Mouse (Mus musculus): ENCODE data around the gene Nrn1l. TPM values are rescaled to one million over a fixed set of nuclear protein-coding genes. Genes with fewer than 3 reads are reported as not detected.

The Nrn1l gene
- total RNA-seq, 2 experiments from 2014 or later = 0.61 to 0.65 TPM

DNA sequence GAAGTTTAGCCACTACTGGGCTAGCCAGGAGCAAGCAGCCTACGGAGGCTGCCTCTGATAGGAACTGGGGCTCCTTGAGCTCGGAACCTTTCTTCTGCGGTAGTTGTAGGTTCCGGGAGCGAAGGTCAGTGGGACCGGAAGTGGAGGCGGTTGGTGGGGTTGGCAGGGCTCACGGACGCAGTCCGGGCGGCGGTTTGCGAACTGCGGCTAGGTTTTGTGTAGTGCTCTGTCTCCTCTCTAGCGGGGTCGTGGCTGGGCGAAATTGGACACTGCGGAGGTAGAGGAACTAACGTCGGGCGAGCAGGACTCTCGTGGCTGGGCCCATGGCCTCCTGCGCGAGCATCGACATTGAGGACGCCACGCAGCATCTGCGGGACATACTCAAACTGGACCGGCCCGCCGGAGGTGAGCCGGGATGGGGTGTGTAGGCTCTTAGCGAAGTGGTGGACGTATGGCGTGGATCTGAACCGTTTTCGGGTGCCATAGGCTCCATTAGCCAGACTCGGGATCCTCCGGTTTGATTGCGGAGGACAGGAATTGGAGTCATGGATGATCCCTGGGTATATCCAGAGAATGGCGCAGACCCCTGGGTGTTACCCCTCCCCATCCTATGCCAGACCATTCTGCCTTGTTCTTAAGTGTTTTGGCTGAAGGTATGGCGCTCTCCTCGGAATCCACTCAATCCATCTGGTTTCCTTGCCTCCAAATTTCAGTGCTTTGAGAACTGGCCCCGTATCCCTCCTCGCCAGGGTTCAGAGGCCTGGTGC is 12.4 kb upstream of the Nrn1l start, which contains the start of gene Edc4:
Edc4 (plus strand) TSS at position 128 of the 767 bp plus-strand sequence.
- intact Hi-C loops (cut with DNase I) = no loop called here
- peak; percentile 73 for DNase-seq (ENCODE audit: low spot score)

DNA sequence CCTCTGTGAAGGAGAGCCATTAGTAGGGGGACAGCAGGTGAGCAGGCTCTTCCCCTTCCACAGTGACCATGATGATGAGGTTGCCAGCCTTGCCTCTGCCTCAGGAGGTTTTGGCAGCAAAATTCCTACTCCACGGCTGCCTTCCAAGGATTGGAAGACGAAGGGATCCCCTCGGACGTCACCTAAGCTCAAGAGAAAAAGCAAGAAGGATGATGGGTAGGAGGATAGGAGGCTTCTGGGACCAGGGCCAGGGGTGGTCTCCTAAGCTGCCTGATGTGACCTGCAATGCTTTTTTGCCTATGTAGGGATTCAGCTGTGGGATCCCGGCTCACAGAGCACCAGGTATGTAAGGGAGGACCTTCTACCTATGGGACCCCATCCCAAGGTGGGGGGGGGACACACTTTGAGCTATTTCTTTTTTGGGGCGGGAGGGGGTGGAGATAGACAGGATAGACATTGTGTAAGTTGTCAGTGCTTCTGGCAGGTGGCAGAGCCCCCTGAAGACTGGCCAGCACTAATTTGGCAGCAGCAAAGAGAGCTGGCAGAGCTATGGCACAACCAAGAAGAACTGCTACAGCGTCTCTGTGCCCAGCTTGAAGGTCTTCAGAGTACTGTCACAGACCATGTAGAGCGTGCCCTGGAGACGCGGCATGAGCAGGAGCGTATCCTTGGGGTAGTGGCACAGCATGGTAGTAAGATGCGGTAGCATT is 3.5 kb upstream of the Nrn1l start:
- no peak for DNase-seq (ENCODE audit: low spot score)
- intact Hi-C loops (cut with DNase I) = no loop called here

DNA sequence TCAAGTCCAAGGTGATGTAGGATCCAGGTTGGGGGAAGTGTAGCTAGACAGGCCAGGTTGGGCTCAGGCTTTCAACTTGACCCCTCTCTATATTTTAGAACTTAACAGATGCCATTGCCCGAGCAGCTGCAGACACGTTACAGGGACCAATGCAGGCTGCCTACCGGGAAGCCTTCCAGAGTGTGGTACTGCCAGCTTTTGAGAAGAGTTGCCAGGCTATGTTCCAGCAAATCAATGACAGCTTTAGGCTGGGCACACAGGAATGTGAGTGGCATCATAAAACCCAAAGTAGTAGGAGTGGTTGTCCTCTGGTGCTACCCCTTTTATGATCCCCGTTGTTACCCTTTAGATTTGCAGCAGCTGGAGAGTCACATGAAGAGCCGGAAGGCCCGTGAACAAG is 2.5 kb upstream of the Nrn1l start:
- DNase-seq (ENCODE audit: low spot score) = no peak
- intact Hi-C loops (cut with DNase I) = no loop called here

DNA sequence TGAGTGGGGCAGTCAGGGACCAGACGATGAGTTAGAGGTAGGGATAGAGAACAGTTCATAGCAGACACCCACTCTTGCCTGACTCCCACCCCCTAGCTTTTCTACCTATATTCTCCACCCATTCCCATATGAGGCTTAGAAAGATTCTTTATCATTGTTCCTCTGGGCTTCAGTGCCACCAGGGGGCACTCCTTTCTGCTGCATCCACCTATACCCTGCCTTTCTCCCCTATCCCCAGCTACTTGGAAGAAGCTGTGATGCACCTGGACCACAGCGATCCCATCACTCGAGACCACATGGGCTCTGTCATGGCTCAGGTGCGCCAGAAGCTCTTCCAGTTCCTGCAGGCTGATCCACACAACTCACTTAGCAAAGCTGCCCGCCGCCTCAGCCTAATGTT is 935 bp upstream of the Nrn1l start:
- intact Hi-C loops (cut with DNase I) = no loop called here
- no peak for DNase-seq (ENCODE audit: low spot score)

DNA sequence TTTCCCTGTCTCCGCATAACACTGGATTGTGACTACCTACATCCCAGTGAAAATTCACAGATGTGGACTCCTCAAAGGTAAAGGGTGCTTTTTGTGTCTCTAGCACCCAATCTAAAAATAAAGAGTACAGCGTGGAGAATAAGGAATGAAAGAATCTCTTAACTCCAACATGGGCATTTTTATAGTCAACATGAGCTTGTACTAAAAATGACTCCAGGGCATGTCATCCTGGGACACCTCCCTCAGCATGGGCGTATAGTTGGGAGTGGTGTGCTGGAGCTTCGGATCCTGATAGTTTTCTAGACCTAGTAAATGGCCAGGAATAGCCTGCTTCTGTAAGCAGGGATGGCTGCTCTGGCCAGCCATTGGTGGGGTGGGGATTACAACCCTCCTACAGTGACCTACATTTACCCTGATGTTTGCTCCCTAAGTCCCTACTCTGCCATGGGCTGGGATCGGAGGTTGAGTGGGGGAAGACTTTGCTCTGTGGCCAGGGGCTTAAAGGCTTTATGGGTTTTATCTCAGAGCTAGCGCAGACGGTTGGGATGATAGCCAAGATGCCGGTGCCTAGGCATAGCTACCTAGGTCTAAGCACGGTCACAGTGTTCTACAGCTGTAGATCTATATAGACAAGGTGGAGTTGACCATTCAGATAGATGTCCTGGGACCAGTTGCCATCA is 4.6 kb downstream of the Nrn1l start:
- intact Hi-C loops (cut with DNase I) = loop anchor here (5.0 kb wide), 1 partner anchor 36 kb away; the partner anchor contains the start of gene Nutf2
- no peak for DNase-seq (ENCODE audit: low spot score)

DNA sequence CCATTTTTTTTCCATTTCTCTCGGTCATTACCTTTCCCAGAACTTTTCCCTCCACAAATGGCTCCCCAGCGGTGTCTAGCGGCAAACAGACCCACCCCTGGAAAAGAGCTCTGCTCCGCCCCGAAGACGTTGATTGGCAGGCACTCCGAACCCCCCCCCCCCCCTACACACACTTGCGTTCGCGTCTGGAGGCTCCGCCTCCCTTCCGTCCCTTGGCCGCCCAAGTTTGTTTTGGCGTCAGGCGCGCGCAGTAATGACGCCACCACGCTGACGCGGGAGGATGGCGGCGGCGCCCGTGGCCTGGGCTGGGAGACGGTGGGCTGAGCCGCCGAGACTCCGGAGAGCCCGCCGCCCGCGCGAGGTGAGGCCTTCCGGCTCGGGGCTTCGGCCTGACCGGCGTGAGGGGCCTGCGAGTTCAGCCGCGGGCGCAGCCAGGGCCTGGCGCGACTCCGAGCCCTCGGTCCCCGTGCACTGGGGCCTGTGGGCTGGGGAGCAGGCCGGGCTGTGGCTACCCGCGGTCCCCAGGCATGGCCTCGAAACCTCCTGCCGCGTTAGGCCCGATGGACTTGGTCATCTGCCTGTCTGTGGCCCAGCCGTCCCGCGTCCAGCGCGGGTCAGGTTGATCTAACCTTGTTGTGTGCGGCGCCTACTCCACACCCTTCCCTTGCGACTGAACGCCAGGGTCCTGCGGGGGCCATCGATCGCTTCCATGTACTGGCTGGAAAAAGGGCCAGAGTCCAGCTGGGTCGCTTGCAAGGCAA is 7.0 kb downstream of the Nrn1l start, which contains the start of gene Pskh1:
Pskh1 (plus strand) TSS at position 262 of the 761 bp plus-strand sequence.
- DNase-seq (ENCODE audit: low spot score) = peak; percentile 83
- intact Hi-C loops (cut with DNase I) = no loop called here

DNA sequence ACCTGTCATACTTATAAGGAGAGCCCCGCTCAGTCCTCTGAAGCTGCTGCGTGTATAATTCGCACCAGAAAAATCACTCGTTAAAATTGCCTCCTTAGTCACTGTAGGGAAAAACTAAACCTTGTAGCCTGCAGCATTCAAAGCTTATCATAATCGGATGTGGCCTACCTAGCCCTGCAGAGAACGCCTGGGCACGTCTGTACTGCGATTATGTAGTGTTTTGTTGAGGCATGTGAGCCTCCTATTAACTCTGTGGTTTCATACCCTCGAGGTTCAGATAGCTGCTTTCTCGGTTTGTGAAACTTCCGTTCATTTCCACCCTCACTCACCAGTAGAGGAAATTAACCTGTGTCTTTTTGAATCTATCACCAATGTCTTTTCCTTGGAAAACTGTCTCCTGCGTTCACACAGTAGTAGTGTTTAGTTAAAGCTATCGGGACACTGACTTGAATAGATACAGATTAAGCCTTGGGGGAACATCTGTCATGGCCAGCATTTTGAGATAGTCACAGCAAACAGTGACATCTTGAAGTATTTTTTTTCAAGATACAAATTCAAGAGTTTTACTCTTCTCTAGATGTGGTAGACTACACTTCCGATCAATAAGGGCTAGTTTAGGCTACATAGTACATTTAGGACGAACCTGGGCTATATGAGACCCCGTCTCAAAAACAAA is 7.7 kb downstream of the Nrn1l start:
- no peak for DNase-seq (ENCODE audit: low spot score)
- intact Hi-C loops (cut with DNase I) = no loop called here

DNA sequence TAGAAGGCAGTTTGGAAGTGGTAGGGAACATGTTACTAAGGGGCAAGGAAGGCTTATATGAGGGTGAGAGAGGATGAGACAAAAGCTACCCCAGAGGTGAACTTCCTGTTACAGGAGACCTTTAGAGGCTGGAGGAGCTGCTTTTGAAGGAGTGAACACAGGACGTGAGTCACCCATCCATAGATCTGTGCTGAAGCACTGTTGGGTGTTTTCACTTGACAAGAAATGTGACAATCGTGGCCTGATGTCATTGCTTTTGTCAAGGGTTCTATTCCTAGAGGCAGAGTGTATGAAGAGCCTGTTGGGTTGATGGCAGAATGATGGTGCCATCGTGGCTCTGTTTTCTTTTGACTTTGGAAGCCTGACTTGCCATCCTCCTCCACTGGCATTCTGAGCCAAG is 26.0 kb downstream of the Nrn1l start:
- intact Hi-C loops (cut with DNase I) = no loop called here
- DNase-seq (ENCODE audit: low spot score) = no peak

DNA sequence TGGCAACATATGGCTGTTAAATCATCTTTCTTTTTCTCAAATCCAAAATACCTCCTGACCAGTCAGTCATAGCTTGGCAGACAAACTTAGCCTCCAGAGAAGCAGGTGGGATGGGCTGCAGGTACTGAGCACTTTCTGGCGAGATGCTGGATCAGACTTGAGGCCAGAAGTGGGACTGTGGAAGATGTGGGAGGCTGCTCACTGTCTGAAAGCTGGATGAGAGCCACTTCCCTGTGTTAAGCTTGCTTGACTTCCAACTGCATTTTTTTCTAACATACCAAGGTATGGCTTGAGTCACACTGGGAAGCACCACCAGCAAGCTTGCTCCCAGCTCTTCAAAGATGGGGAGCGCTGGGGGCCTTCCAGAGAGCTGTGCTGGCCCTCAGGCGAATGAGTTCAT is 31.8 kb downstream of the Nrn1l start:
- intact Hi-C loops (cut with DNase I) = no loop called here
- DNase-seq (ENCODE audit: low spot score) = no peak

DNA sequence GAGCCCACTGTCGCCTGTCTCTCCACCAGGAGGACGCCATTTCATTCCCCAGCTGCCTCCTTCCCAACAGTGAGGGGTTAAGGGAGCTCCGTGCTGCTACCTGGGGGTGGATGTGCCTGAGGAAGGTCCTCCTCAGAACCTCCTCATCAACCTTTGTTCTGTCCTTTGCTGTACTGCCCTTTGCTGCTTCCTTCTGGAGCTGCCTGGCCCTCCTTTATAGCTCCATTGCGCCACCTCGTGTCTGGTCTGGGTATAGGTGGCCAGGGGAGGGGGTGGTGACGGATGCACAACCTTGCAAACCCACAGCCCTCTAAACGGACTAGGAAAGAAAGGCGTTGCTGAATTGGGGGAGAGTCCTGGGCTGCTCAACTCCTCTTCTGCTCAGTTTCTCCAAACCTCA is 37.2 kb downstream of the Nrn1l start:
- intact Hi-C loops (cut with DNase I) = loop anchor here (1.0 to 5.0 kb wide), 4 partner anchors 78 to 308 kb away; partner anchors contain the start of gene Cenpt
- peak; percentile 52 for DNase-seq (ENCODE audit: low spot score)

DNA sequence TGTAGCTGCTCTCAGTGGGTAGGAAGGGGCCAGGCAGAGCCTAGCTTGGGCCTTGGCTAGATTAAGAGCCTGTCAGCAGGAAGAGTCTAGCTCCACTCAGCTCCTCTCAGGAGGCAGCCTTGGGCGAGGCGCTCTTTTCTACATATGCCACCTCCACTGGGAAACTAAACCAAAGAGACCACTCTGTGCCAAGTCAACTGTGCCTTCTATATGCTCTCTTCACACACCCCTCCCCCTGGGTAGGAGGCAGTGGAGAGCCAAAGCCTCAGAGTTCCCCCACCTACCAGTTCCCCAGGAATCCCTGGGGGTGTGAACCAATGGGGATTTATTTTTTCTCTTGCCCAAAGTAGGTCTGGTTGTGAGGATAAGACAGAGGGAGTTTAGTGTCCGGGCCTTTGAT is 37.9 kb downstream of the Nrn1l start:
- intact Hi-C loops (cut with DNase I) = loop anchor here (5.0 kb wide), 2 partner anchors 79 to 309 kb away; partner anchors contain the start of gene Cenpt
- no peak for DNase-seq (ENCODE audit: low spot score)

DNA sequence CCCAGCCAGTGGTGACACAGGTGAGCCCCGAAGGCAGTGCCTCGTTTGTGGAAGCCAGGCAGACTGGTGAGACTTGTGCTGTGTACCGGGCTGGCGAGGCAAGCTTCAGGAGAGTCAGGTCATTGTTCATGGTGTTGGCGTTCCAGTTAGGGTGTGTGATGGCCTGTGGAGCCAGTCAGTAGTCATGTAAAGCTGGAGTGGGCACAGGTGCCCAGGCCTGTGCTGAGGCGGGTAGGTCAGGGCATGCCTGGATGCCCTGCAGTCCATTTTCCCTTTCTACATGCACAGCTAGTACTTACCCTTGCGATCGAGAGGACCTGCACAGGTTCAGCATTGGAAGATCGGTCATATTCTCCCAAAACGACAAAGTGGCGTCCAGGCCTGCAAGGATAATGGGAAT is 39.2 kb downstream of the Nrn1l start:
- intact Hi-C loops (cut with DNase I) = loop anchor here (5.0 kb wide), 2 partner anchors 80 to 310 kb away; partner anchors contain the start of gene Cenpt
- no peak for DNase-seq (ENCODE audit: low spot score)

DNA sequence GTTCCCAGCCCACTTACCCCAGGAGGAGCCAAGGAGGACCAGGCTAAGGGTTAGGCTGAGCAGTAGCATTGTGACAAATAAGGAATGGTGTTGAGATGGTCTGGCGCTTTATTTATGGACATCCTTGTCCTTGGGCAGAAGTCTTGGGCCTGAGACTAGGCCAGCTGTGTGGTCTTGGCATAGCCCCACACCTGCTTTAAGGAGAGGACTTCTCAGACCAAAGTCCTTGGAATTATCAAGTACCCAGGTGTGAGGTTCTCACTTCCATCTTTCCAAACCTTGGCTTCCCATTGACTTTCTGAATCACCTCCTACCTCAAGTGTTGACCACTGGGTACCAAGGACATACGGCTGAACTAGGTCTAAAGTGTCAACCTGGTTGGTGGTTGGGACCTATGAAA is 40.4 kb downstream of the Nrn1l start, which contains the start of gene Ctrl:
Ctrl (minus strand) TSS at position 101 of the 400 bp plus-strand sequence.
- no peak for DNase-seq (ENCODE audit: low spot score)
- intact Hi-C loops (cut with DNase I) = loop anchor here (5.0 kb wide), 2 partner anchors 81 to 311 kb away; partner anchors contain the start of gene Cenpt

DNA sequence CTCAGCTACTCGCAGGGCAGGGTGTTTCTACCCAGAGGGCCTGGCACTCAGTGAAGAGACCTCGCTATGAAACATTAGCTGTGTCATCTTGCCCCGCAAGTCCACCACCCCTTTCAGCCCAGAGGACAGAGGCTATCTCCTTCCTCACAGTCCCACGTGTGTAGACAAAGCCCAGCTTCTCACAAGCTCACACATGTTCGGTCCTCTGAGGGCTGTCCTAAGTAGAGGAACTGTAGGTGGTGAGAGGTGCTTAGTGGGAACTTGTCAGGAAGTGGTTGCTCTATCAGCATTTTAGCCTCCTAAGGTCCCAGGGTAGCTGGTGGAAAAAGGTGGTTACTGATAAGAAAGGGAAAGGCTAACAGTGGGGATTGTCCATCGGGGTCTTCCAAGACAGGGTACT is 41.7 kb downstream of the Nrn1l start:
- intact Hi-C loops (cut with DNase I) = no loop called here
- no peak for DNase-seq (ENCODE audit: low spot score)

DNA sequence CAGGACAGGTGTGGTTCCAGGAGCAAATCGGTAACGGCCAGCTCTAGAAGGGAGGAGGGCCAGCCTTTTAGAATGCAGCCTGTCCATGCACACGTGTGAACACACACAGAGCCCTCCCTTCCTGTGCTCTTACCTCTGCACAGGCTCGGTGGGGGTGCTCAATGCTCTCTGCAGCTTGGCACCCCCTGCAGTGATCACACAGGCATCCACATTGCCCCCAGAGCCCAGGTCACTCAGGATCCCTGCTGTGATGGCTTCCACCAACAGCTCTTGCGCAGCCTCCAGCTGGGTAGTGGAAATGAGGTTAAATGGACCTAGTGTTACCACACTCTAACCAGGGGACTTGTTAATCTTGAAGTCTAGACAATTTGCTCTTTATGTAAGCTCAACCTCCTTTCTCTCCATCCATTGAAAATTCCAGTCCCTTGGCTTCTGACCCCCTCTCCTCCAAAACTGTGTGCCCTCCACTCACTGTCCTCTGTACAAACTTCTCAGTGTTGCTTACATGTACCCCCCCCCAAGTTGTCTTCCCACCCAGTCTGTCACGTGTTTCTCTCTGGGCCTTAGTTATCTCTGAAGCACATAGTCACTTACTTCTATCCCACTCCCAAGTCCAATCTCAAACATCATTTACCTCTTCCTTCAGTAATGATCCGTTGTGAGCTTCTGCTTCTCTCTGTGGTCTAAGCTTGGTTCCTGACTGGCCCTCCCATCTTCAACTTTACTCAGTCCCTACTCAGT is 42.7 kb downstream of the Nrn1l start:
- no peak for DNase-seq (ENCODE audit: low spot score)
- intact Hi-C loops (cut with DNase I) = no loop called here

DNA sequence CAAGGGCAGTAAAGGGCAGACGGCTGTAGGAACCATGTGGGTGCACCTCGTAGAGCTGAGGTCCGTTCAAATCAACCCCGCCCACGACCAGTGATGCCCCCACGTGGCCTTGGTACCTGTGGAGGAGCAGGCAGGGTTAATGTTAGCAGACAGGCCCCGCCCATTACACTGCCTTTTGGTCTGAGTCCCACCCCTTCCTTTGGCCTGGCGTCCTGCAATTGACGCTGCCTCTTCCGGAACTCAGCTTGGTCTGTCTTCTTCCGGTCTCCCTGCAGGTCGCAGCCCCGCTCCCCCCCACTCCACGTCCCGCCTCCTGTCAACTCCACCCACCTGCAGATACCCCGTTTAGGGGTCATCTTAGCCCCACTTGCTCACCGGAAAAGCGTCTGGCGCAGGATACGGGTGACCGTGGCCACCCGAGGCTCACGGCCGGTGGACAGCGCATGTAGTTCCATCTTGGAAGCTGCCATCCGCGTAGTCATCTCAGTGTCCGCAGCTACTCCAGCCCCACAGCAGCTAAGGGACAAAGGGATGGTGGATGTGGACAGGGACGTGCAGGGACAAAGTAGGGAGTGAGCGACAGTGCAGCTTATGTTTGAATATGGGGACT is 43.6 kb downstream of the Nrn1l start:
- DNase-seq (ENCODE audit: low spot score) = peak; percentile 81
- intact Hi-C loops (cut with DNase I) = no loop called here

DNA sequence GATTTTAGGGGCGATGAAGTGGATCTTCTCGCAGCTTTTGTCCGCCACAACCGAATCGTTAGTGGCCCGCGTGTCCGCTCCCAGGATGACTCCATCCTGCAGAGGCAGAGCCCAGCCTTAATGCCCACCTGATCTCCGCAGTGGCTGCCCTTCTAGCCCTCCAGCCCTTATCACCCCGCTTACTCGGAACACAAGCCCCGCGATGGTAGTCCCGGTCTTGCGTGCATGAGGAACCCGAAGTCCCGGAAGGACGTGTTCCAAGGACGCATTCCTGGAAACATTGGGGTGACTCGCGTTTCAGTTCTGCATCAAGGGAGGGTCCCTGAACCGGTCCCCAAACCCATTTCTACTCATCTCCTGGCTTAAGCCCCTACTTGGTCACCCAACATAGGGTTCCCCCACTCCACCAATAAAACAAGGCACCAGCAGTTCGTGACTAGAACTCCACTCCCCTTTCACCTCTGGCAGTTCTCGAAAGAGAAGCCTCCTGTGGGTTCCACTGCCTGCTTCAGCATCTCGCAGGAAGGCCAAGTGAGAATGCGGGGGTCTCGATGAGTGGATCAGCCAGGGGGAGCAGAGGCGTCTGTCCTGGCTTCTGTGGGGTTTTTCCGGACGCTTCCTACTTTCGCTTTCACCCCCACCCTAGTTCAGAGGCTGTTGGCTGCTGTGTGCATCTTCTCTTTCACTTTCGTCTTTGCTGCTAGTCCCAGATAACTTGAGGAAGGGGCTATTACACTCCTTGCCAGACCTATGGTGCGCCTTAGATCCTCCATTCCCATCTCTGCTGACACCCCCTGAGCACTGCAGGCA is 44.3 kb downstream of the Nrn1l start:
- intact Hi-C loops (cut with DNase I) = loop anchor here (2.0 kb wide), 1 partner anchor 19 kb away; no protein-coding TSS in a partner anchor
- DNase-seq (ENCODE audit: low spot score) = no peak

All from heart, postnatal 25 days (tissue).